Mouse (Mus musculus): ENCODE measurements around the gene Naa15.

Naa15 gene

GRCm38 (mm10) chr3:51510903-51511302 lies 96.0 kb downstream of the Naa15 start:
- DNase-seq (ENCODE audit: extremely low read depth, low read depth), result peak; percentile 88

GRCm38 (mm10) chr3:51511983-51512382 lies 97.0 kb downstream of the Naa15 start:
- DNase-seq (ENCODE audit: extremely low read depth, low read depth), result no peak

DNA sequence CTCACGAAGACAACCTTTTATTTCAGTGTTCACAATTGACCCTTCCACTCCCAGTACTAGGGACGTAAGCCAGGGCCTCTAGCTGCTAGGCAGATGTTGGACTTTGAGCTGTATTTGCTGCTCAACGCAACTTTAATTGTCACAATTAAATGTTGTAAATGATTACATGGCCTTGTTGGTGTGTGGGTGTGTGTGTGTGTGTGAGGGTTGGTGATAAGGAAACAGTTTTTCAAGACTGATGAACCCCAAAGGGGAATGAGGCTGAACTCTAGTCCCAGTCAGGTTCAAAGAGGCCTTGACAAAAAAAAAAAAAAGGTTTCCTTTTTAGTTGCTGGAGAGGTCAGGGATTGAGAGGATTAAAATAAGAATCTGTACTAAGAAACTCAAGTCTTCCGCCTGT lies 102.5 kb downstream of the Naa15 start:
- peak; percentile 10 for DNase-seq (ENCODE audit: extremely low read depth, low read depth)

DNA sequence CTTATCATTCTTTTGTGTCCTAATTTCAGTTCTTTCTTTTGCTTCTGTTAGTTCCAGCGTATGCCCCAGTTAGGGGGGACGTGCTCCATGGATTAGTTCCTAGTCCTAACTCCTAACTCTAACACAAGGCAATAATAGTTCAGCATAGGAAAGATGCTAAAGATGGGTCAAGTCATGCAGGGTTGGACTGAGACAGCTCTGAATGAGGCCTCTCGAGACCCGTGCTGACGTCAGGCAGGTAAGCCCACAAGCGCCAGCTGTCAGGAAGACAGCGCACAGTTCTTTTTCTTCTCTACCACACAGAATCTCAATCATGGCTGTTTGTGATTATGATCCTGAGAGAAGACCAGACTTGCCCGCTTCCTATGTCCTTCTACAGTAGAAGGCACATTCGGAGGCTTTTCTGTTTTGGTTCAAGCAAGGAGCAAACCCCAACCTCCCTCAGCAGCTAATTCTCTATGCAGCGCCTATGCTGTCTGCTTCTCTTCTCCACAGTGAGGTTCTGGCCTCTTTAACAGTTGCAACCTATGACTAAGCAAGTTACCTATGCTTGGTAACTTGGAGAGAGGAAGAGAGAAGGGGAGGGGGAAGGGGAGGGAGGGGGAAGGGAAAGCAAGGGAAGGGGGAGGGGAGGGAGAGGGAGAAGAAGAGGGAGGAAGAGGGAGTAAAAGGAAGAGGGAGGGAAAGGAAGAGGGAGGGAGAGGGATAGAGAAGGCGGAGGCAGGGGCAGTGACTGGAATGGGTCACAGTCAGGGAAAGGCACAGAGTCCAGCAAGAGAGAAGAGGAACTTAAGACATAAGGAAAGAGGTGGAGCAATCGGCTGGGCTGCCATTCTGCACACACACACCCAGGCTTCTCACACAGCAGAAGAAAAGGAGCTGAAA lies 103.2 kb downstream of the Naa15 start:
- peak; percentile 62 for DNase-seq (ENCODE audit: extremely low read depth, low read depth)

GRCm38 (mm10) chr3:51518763-51519121 lies 103.8 kb downstream of the Naa15 start:
- DNase-seq (ENCODE audit: extremely low read depth, low read depth), result no peak

GRCm38 (mm10) chr3:51521262-51521661 lies 106.3 kb downstream of the Naa15 start:
- no peak for DNase-seq (ENCODE audit: extremely low read depth, low read depth)

GRCm38 (mm10) chr3:51525186-51525785 lies 110.3 kb downstream of the Naa15 start:
- no peak for DNase-seq (ENCODE audit: extremely low read depth, low read depth)
